8 mouse cellular contexts compared by ENCODE assay signal in the genomic region with DNA sequence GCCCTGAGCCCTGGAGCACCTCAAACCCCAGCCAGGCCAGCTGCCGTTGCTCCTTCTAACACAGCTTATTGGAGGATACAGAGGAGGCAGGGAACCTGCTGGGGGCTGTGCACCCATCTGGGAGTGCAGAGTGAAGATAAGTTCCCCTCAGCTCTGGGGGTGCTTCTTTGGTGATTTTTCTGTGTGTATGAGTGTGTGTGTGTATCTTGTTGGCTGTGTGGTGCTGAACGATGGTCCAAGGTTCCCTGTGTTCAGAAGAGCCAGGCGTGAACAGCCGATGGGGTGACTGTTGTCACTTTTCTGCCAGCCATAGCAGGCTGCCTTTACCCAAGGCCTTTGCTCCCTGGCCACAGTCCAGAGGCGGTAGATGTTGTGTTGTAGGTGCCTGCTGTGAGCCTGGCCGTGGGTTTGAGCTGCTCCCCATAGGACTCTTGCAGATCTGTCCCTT. TPM values are rescaled to one million over a fixed set of nuclear protein-coding genes. Genes with fewer than 3 reads are reported as not detected.
DNase-seq lines count a peak whose midpoint lies in the region; ATAC-seq and TF ChIP-seq lines count a peak whose summit lies in the region.

No protein-coding gene starts in this region.

- peak overlapping the region; percentile 64 for H3K27ac ChIP-seq in cerebellum, adult 2 months (ENCODE audit: insufficient read depth, low read length)
- peak overlapping the region; percentile 50 for H3K27ac ChIP-seq in CH12.LX (ENCODE audit: insufficient read depth, low read depth)
- 0 out of 2 replicates have a peak overlapping the region, but pooled peaks have one; percentile 4 for H3K27ac ChIP-seq in forebrain, embryonic 13.5 days
- peak overlapping the region; percentile 95 for H3K27ac ChIP-seq in liver, adult 2 months (replicated peaks; ENCODE audit: insufficient read depth, low read depth, low read length)

- peak in 1 of 2 experiments; percentile 63 for DNase-seq in cerebellum, adult 2 months
- DNase-seq in cerebellum, adult 9-10 months: no peak
- DNase-seq in CH12.LX (ENCODE audit: extremely low read depth): no peak
- peak; percentile 98 for DNase-seq in liver, adult 2 months (ENCODE audit: extremely low read depth, low read depth, low spot score)
- DNase-seq in c-Kit-positive CD71-positive TER-119-positive erythroid progenitor cells, embryonic 14.5 days (ENCODE audit: low spot score): no peak
- no peak for DNase-seq in thymus, postnatal 36 days

- H3K4me1 ChIP-seq in cerebellum, adult 2 months (ENCODE audit: control insufficient read depth, insufficient read depth, low read length): peaks cover 48% of the 10 kb centered on the region
- peaks cover 45 to 76% of the 10 kb centered on the region in 2 experiments for H3K4me1 ChIP-seq in CH12.LX (ENCODE audit: control insufficient read depth in 1 of 2, insufficient read depth in 2 of 2)
- peaks cover 62% of the 10 kb centered on the region for H3K4me1 ChIP-seq in forebrain, embryonic 13.5 days
- H3K4me1 ChIP-seq in liver, adult 2 months (ENCODE audit: control insufficient read depth, insufficient read depth, low read length): peaks cover 57% of the 10 kb centered on the region

- in situ Hi-C loops in CH12.LX (cut with MboI; ENCODE audit: low pct_ligation_motif_present, low pct_unique_long_range_greater_than_20kb, low sequenced_read_pairs): no loop called here

- dilution Hi-C loops in CH12.LX (cut with MboI; ENCODE audit: extremely low pct_ligation_motif_present, extremely low pct_unique_long_range_greater_than_20kb, low sequenced_read_pairs): no loop called here

- peak overlapping the region; percentile 5; the same call in 1 of the 2 replicates for H3K4me2 ChIP-seq in CH12.LX (ENCODE audit: insufficient read depth, low read depth, poor library complexity, severe bottlenecking)
- H3K4me2 ChIP-seq in forebrain, embryonic 13.5 days: no peak overlapping the region

- no peak for TF ChIP-seq CTCF in cerebellum, adult 2 months (IDR thresholded peaks at IDR 0.05; ENCODE audit: borderline replicate concordance, insufficient read depth, low read depth, low read length)
- TF ChIP-seq CTCF in CH12.LX (conservative IDR thresholded peaks at IDR 0.05 in 1 of 2, IDR thresholded peaks at IDR 0.05 in 1 of 2; ENCODE audit: low read depth in 2 of 2, low read length in 2 of 2): no peak
- no peak for TF ChIP-seq CTCF in liver, adult 2 months (IDR thresholded peaks at IDR 0.05; ENCODE audit: low read depth, low read length)

- peaks cover 91% of the 10 kb centered on the region for H3K79me2 ChIP-seq in CH12.LX (replicated peaks; ENCODE audit: control insufficient read depth, extremely low read depth, insufficient read depth, poor library complexity, severe bottlenecking)
- peaks cover 44% of the 10 kb centered on the region for H3K79me2 ChIP-seq in liver, adult 2 months (ENCODE audit: control insufficient read depth, insufficient read depth, low read length)

- no peak for TF ChIP-seq POLR2A in cerebellum, adult 2 months (IDR thresholded peaks at IDR 0.05; ENCODE audit: borderline replicate concordance, insufficient read depth, low read length)
- TF ChIP-seq POLR2A in CH12.LX (IDR thresholded peaks at IDR 0.05; ENCODE audit: low read depth, low read length): no peak
- TF ChIP-seq POLR2A in liver, adult 2 months (IDR thresholded peaks at IDR 0.05; ENCODE audit: extremely low read depth, insufficient read depth, low read length): no peak

- no peaks in the 10 kb centered on the region for H3K27me3 ChIP-seq in cerebellum, adult 2 months (ENCODE audit: control insufficient read depth, insufficient read depth, low read length)
- H3K27me3 ChIP-seq in CH12.LX (replicated peaks): no peaks in the 10 kb centered on the region
- no peaks in the 10 kb centered on the region for H3K27me3 ChIP-seq in forebrain, embryonic 13.5 days
- no peaks in the 10 kb centered on the region for H3K27me3 ChIP-seq in liver, adult 2 months (ENCODE audit: control insufficient read depth, insufficient read depth, low read length)

- H3K9me3 ChIP-seq in CH12.LX (replicated peaks; ENCODE audit: low read length): no peaks in the 10 kb centered on the region
- H3K9me3 ChIP-seq in forebrain, embryonic 13.5 days (replicated peaks): no peaks in the 10 kb centered on the region

- ATAC-seq in forebrain, embryonic 13.5 days: no peak
- ATAC-seq in activated CD4-positive, CD25-positive, alpha-beta regulatory T cell, adult 4 months: no peak

- TF ChIP-seq EP300 in CH12.LX (IDR thresholded peaks at IDR 0.05; ENCODE audit: low read length): no peak

- no peak for TF ChIP-seq RAD21 in CH12.LX (IDR thresholded peaks at IDR 0.05; ENCODE audit: low read depth, low read length)

- peaks cover 39 to 74% of the 10 kb centered on the region in 2 experiments for H3K36me3 ChIP-seq in CH12.LX (replicated peaks in 1 of 2; ENCODE audit: control insufficient read depth in 1 of 2, insufficient read depth in 1 of 2, low read length in 1 of 2)
- H3K36me3 ChIP-seq in forebrain, embryonic 13.5 days (ENCODE audit: poor library complexity, severe bottlenecking): peaks cover 51% of the 10 kb centered on the region
- peaks cover 3% of the 10 kb centered on the region; the same call in 1 of the 2 replicates for H3K36me3 ChIP-seq in liver, adult 2 months (ENCODE audit: control insufficient read depth, insufficient read depth, low read length)

- no peak overlapping the region for H3K4me3 ChIP-seq in cerebellum, adult 2 months (replicated peaks; ENCODE audit: insufficient read depth, low read depth, low read length)
- peak overlapping the region in 1 of 3 experiments; percentile 9 for H3K4me3 ChIP-seq in CH12.LX (replicated peaks in 1 of 3; ENCODE audit: low read depth in 2 of 3, low read length in 2 of 3, poor library complexity in 1 of 3)
- no peak overlapping the region for H3K4me3 ChIP-seq in forebrain, embryonic 13.5 days
- peak overlapping the region; percentile 3; the same call in 1 of the 2 replicates for H3K4me3 ChIP-seq in liver, adult 2 months (ENCODE audit: insufficient read depth, low read depth, low read length)

- 5% methylated on average over 6 of the region's 6 CpGs for WGBS in cerebellum, adult 2 months
- WGBS in forebrain, embryonic 13.5 days: 78% methylated on average over 6 of the region's 6 CpGs
- WGBS in liver, adult 2 months: 8% methylated on average over 6 of the region's 6 CpGs

- 0 out of 2 replicates have a peak overlapping the region, but pooled peaks have one; percentile 10 for H3K9ac ChIP-seq in CH12.LX (ENCODE audit: insufficient read depth, low read depth)
- peak overlapping the region; percentile 41 for H3K9ac ChIP-seq in forebrain, embryonic 13.5 days
- H3K9ac ChIP-seq in liver, adult 2 months (ENCODE audit: low read depth, low read length): peak overlapping the region; percentile 70

TF ChIP-seq in CH12.LX, 34 proteins besides CTCF, POLR2A, EP300 and RAD21 (continues in another document):
- TF ChIP-seq TBP (conservative IDR thresholded peaks at IDR 0.05; ENCODE audit: low read depth, low read length): no peak

RNA-seq across cellular contexts. Expression of gene Dazap1, which starts 9.5 kb away (rescaled TPM):
- 90.2 and 92.7 TPM in 2 replicates for polyA plus RNA-seq in cerebellum, adult 2 months (2012; rRNA removed)
- total RNA-seq in CH12.LX (2012; rRNA removed) (162 and 172 TPM in 2 replicates), CH12.LX (2014; rRNA removed) (180 and 187 TPM in 2 replicates)
- 236 and 252 TPM in 2 replicates for polyA plus RNA-seq in CH12.LX (2012; ENCODE audit: insufficient read length, low read depth)
- 61.7 and 64.9 TPM in 2 replicates for polyA plus RNA-seq in forebrain, embryonic 13.5 days (2015; fragmentation: Nextera tagmentation; extraction: Ambion mirVana)
- 38.0 and 39.9 TPM in 2 replicates for total RNA-seq in liver, adult 2 months (2014; rRNA removed)
- polyA plus RNA-seq in liver, adult 2 months (2012; rRNA removed): 39.9 and 43.5 TPM in 2 replicates
- 10 to 100 TPM; 15.4 to 19.6 TPM for polyA plus RNA-seq in activated CD4-positive, CD25-positive, alpha-beta regulatory T cell, adult 4 months (2017; shearing (Covaris generic))

RNA-seq across cellular contexts. Expression of gene Gamt, which starts 9.9 kb away (rescaled TPM):
- 52.9 and 54.5 TPM in 2 replicates for polyA plus RNA-seq in cerebellum, adult 2 months (2012; rRNA removed)
- total RNA-seq in CH12.LX (2012; rRNA removed) (0.30 and 0.38 TPM in 2 replicates), CH12.LX (2014; rRNA removed) (0.24 TPM in 1 of 2 replicates, not detected in the other)
- polyA plus RNA-seq in CH12.LX (2012; ENCODE audit: insufficient read length, low read depth): 0.42 TPM in 1 of 2 replicates, not detected in the other
- 18.2 and 18.3 TPM in 2 replicates for polyA plus RNA-seq in forebrain, embryonic 13.5 days (2015; fragmentation: Nextera tagmentation; extraction: Ambion mirVana)
- 241 and 277 TPM in 2 replicates for total RNA-seq in liver, adult 2 months (2014; rRNA removed)
- 670 and 715 TPM in 2 replicates for polyA plus RNA-seq in liver, adult 2 months (2012; rRNA removed)
- polyA plus RNA-seq in activated CD4-positive, CD25-positive, alpha-beta regulatory T cell, adult 4 months (2017; shearing (Covaris generic)): under 1 TPM in 1 of 2 experiments, not detected in 1; 0.34 TPM

RNA-seq across cellular contexts. Expression of gene Rps15, which starts 21.5 kb away (rescaled TPM):
- 1,303 and 1,454 TPM in 2 replicates for polyA plus RNA-seq in cerebellum, adult 2 months (2012; rRNA removed)
- 4,610 and 5,342 TPM in 2 replicates for total RNA-seq in CH12.LX (2012; rRNA removed)
- 2,343 and 2,739 TPM in 2 replicates for total RNA-seq in CH12.LX (2014; rRNA removed)
- 2,279 and 2,754 TPM in 2 replicates for polyA plus RNA-seq in CH12.LX (2012; ENCODE audit: insufficient read length, low read depth)
- 805 and 828 TPM in 2 replicates for polyA plus RNA-seq in forebrain, embryonic 13.5 days (2015; fragmentation: Nextera tagmentation; extraction: Ambion mirVana)
- total RNA-seq in liver, adult 2 months (2014; rRNA removed): 510 and 571 TPM in 2 replicates
- 686 and 1,012 TPM in 2 replicates for polyA plus RNA-seq in liver, adult 2 months (2012; rRNA removed)
- 1,000 to 10,000 TPM; 1,256 to 1,612 TPM for polyA plus RNA-seq in activated CD4-positive, CD25-positive, alpha-beta regulatory T cell, adult 4 months (2017; shearing (Covaris generic))

RNA-seq across cellular contexts. Expression of gene Ndufs7, which starts 21.8 kb away (rescaled TPM):
- polyA plus RNA-seq in cerebellum, adult 2 months (2012; rRNA removed): 668 and 680 TPM in 2 replicates
- total RNA-seq in CH12.LX (2012; rRNA removed): 248 and 282 TPM in 2 replicates
- total RNA-seq in CH12.LX (2014; rRNA removed): 124 and 154 TPM in 2 replicates
- 222 and 228 TPM in 2 replicates for polyA plus RNA-seq in CH12.LX (2012; ENCODE audit: insufficient read length, low read depth)
- polyA plus RNA-seq in forebrain, embryonic 13.5 days (2015; fragmentation: Nextera tagmentation; extraction: Ambion mirVana): 267 and 274 TPM in 2 replicates
- total RNA-seq in liver, adult 2 months (2014; rRNA removed): 165 and 186 TPM in 2 replicates
- 551 and 560 TPM in 2 replicates for polyA plus RNA-seq in liver, adult 2 months (2012; rRNA removed)
- polyA plus RNA-seq in activated CD4-positive, CD25-positive, alpha-beta regulatory T cell, adult 4 months (2017; shearing (Covaris generic)): 100 to 1,000 TPM; 205 to 250 TPM

RNA-seq across cellular contexts. Expression of gene Apc2, which starts 25.0 kb away (rescaled TPM):
- polyA plus RNA-seq in cerebellum, adult 2 months (2012; rRNA removed): 67.1 and 69.1 TPM in 2 replicates
- 0.13 TPM in 2 replicates for total RNA-seq in CH12.LX (2012; rRNA removed)
- total RNA-seq in CH12.LX (2014; rRNA removed): not detected in 2 replicates
- polyA plus RNA-seq in CH12.LX (2012; ENCODE audit: insufficient read length, low read depth): 0.04 and 0.07 TPM in 2 replicates
- 129 and 140 TPM in 2 replicates for polyA plus RNA-seq in forebrain, embryonic 13.5 days (2015; fragmentation: Nextera tagmentation; extraction: Ambion mirVana)
- 0.09 and 0.20 TPM in 2 replicates for total RNA-seq in liver, adult 2 months (2014; rRNA removed)
- polyA plus RNA-seq in liver, adult 2 months (2012; rRNA removed): 0.19 and 0.20 TPM in 2 replicates
- under 1 TPM in 1 of 2 experiments, not detected in 1; 0.82 TPM for polyA plus RNA-seq in activated CD4-positive, CD25-positive, alpha-beta regulatory T cell, adult 4 months (2017; shearing (Covaris generic))

Comparison
In these comparisons a context has a peak if more than half of its experiments do, and no peak if none do; other contexts are left out.
1. H3K27ac ChIP-seq: peak in every context shown above with its lines; median percentile 95 in liver, adult 2 months; 64 in cerebellum, adult 2 months; 50 in CH12.LX; 4 in forebrain, embryonic 13.5 days.
2. H3K9ac ChIP-seq: peak in every context shown above with its lines; median percentile 70 in liver, adult 2 months; 41 in forebrain, embryonic 13.5 days; 10 in CH12.LX.
3. RNA of gene Gamt, which starts 9.9 kb away (polyA plus RNA-seq): 670 to 715 TPM in liver, adult 2 months, 52.9 to 54.5 TPM in cerebellum, adult 2 months and 18.2 to 18.3 TPM in forebrain, embryonic 13.5 days; 0.34 TPM in activated CD4-positive, CD25-positive, alpha-beta regulatory T cell, adult 4 months and 0.42 TPM in CH12.LX; every median in the first group is over 10 times any median in the second.